Mouse (Mus musculus) left cerebral cortex, postnatal 4 days (tissue): ENCODE measurements around the gene Grik1. TPM values are rescaled to one million over a fixed set of nuclear protein-coding genes. Genes with fewer than 3 reads are reported as not detected.

Source experiments
- DNase-seq: peaks from one replicate; pipeline ENCODE4 v3.0.0-alpha.2; 2022
- intact Hi-C: fragments of 180-260 bp; cut with DNase I; formaldehyde crosslinking; loops from one replicate; pipeline ENCODE4 v1.15.1; 2025
- total RNA-seq, 2 experiments: library from RNA; stranded (reverse); gene quantifications; 2 replicates each; pipeline ENCODE4 v1.2.3; 2021

The Grik1 gene
- total RNA-seq, 2 experiments from 2014 or later, result 37.9 to 45.2 TPM

DNA sequence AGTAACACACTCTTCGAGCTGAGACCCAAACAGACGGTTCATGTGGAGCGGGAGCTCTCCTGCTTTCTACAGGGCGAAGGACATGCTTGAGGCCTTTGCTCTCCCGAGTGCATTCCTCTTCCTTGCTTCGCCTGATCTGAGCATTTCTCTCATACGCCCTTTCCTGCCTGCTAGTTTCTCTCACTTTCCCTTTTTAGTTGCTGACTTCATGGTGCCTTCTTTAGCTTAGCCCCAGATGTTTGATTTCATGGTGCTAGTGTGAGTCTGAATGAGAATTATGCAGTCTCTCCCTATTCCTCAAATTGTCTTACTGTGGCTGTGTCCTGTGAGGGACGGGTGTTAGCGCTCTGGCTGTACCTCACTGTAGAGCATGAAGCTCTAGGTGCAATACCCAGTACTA is 388.0 kb downstream of the Grik1 start:
- no peak for DNase-seq
- intact Hi-C loops, result no loop called here

DNA sequence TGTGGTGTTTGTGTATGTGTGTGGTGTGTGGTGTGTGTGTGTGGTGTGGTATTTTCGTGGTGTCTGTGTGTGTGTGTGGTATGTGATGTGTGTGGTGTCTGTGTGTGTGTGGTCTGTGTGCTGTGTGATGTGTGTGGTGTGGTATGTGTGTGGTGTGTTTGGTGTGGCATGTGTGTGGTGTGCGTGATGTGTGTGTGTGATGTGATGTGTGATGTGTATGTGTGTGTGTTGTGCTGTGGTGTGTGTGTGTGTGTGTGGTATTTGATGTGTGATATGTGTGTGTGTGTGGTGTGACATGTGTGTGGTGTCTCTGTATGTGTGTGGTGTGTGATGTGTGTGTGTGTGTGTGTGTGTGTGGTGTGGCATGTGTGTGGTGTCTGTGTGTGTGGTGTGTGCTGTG is 388.9 kb downstream of the Grik1 start:
- intact Hi-C loops, result no loop called here
- no peak for DNase-seq

DNA sequence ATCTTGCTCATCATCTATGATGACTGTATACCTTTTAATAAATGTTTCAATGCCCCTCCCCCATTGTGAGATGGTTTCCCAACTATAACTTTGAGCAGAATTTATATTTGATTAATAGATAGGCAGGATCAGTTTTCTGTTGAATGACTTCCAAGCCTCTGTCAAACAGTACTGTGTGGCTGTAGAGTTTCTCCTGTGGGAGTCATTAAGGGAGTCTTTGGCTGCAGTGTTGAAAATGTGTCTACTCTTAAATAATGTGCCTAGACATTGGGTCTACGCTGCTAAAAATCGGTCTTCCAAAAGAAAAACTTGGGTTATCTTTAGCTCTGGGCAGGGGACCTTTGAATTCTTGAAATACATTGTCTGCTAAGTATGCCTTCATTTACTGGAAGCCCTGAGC is 414.1 kb downstream of the Grik1 start:
- no peak for DNase-seq
- intact Hi-C loops, result no loop called here

DNA sequence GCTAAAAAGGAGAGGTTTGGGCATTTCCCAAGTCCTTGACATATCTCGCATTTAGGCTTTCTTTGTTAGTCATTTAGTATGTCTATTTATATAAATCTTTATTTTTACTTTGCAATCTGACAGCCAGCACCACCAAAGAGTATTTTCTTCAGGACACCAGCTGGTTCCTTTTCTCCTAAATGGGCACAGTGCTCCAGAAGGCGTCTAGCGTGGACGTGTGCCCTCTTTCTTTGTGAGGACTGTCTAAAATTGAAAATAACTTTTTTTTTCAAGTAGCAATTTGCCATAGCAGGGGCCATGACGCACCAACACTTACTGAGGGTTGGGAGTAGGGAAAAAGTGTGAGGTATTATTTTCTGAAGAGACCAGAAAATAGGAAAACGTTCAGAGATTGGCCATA is 425.5 kb downstream of the Grik1 start:
- intact Hi-C loops, result no loop called here
- DNase-seq, result no peak

DNA sequence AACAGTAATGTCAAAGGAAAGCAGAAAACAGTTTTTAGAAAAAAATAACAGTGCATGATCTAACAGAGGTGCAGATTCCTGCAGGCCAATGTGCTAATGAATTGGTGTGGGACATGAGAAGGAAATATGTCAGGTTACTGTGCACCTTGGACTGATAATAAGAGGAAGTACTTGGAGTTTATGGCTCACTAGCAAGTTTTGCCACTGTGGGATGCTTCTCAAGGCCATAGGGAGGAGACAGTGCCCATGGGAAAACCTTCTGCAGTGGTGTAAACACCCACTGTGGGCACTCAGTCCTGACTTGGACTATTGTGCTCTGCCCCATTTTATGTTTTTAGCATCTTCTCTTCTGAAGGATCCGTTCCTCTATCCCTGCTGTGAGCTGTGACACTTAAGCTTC is 428.3 kb downstream of the Grik1 start:
- no peak for DNase-seq
- intact Hi-C loops, result no loop called here

DNA sequence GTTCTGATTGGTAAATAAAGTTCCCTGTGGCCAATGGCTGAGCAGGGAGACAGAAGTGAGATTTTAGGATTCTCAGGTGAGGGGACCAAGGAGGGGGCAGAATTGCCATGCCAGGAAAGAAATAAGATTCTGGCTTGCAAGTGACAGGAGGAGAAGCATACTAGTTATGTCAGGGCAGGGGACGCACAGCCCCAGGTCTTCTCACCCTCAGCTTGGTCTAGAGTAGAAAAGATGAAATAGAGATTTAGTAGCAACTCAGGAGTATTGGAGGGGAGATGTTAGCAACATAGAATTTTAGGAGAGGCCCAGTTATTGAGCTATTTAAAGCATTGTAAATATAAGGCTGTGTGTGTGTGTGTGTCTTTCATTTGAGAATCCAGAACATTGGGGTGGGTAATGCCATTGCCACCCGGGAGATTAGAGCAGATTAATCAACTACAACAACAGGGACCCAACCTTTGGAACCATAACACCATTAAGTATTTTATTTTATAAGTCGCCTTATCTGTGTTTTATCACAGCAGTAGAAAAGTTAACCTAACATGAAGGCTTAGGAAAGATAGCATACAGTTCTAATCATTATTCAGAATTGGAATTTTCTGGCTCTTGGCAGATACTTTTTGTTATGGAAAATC is 436.5 kb downstream of the Grik1 start:
- no peak for DNase-seq
- intact Hi-C loops, result no loop called here

DNA sequence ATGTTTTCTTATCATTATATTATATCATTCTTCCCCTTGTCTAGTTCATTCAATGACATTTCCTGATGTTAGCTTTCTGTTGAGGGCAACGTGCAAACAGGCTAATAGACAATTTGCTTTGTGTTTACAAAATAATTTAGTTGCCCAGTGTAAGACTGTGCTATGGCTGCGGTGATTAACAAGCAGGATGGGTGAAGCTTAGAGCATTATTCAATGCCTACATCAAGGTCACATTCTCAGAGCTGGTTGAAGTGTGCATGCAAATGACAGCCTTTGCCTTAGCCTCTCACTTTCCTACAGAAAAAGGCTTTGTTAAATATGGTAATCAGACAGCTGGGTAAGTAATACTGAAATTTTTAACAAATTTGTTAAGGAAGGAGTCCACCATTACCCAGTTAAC is 438.5 kb downstream of the Grik1 start:
- DNase-seq, result no peak
- intact Hi-C loops, result no loop called here

DNA sequence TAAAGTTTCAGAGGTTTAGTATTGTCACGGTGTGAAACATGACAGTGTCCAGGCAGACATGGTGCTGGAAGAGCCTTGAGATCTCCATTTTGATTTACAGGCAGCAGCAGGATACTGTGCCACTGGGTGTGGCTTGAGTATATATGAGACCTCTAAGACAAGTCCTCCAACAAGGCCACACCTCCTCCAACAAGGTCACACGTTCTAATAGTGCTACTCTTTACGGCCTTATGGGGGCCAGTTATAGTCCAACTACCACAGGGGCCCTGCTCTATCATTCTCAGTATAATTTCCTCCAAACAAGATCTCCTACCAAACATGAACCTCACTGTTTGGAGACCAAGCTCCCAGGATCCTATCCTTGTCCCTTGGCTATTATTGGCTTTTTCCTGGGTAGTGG is 441.3 kb downstream of the Grik1 start:
- DNase-seq, result no peak
- intact Hi-C loops, result loop anchor here (10.0 kb wide), 1 partner anchor 1916 kb away; no protein-coding TSS in a partner anchor

Other genes starting within 250 kb of the Grik1 start
- gene Cldn17, start 216.7 kb upstream of the Grik1 start, total RNA-seq, result not detected